Mouse (Mus musculus) urinary bladder, postnatal 25 days (tissue): ENCODE results near the gene Pex16.

ENCODE experiments used
- DNase-seq: peaks from one replicate; pipeline ENCODE4 v3.0.0; 2022; ENCODE audit warnings: low spot score

Pex16 gene

GRCm38 (mm10) chr2:92374514-92374913, at the start of gene Pex16, which contains the start of gene Large2:
TSS of gene Pex16 (plus strand) at chr2:92374676.
TSS of gene Large2 (minus strand) at chr2:92374869.
- no peak for DNase-seq

GRCm38 (mm10) chr2:92325676-92326075, 48.8 kb upstream of the Pex16 start:
- DNase-seq, result no peak

- DNase-seq, result no peak
Observed at GRCm38 (mm10) chr2:92326221-92326620, 48.3 kb upstream of the Pex16 start.

GRCm38 (mm10) chr2:92327601-92328000, 46.9 kb upstream of the Pex16 start:
- DNase-seq, result no peak

GRCm38 (mm10) chr2:92328206-92328605, 46.3 kb upstream of the Pex16 start:
- no peak for DNase-seq

GRCm38 (mm10) chr2:92330840-92331239, 43.6 kb upstream of the Pex16 start:
- peak; percentile 22 for DNase-seq

GRCm38 (mm10) chr2:92331410-92331809, 43.1 kb upstream of the Pex16 start:
- no peak for DNase-seq

GRCm38 (mm10) chr2:92331871-92332270, 42.6 kb upstream of the Pex16 start:
- DNase-seq, result no peak

GRCm38 (mm10) chr2:92342418-92342817, 32.1 kb upstream of the Pex16 start:
- no peak for DNase-seq

GRCm38 (mm10) chr2:92347191-92347590, 27.3 kb upstream of the Pex16 start:
- DNase-seq, result no peak

GRCm38 (mm10) chr2:92349589-92350425, 24.7 kb upstream of the Pex16 start:
- DNase-seq, result no peak

- DNase-seq, result no peak
Observed at GRCm38 (mm10) chr2:92350686-92351085, 23.8 kb upstream of the Pex16 start.

- DNase-seq, result no peak
Observed at GRCm38 (mm10) chr2:92353402-92353801, 21.1 kb upstream of the Pex16 start.

- no peak for DNase-seq
Observed at GRCm38 (mm10) chr2:92354224-92354623, 20.3 kb upstream of the Pex16 start.

GRCm38 (mm10) chr2:92359301-92359700, 15.2 kb upstream of the Pex16 start:
- no peak for DNase-seq

GRCm38 (mm10) chr2:92360186-92360823, 14.2 kb upstream of the Pex16 start:
- no peak for DNase-seq

GRCm38 (mm10) chr2:92360893-92361292, 13.6 kb upstream of the Pex16 start:
- no peak for DNase-seq

GRCm38 (mm10) chr2:92361795-92362194, 12.7 kb upstream of the Pex16 start:
- DNase-seq, result no peak

GRCm38 (mm10) chr2:92362571-92363228, 11.8 kb upstream of the Pex16 start:
- DNase-seq, result no peak

GRCm38 (mm10) chr2:92364086-92364485, 10.4 kb upstream of the Pex16 start:
- no peak for DNase-seq

GRCm38 (mm10) chr2:92365568-92365967, 8.9 kb upstream of the Pex16 start:
- DNase-seq, result no peak

GRCm38 (mm10) chr2:92367383-92368029, 7.0 kb upstream of the Pex16 start:
- no peak for DNase-seq
